9 mouse cellular contexts compared by ENCODE assay signal in genomic region chr8:72257171-72257901, GRCm38 (mm10). TPM values are rescaled to one million over a fixed set of nuclear protein-coding genes. Genes with fewer than 3 reads are reported as not detected.
DNase-seq lines count a peak whose midpoint lies in the region; TF ChIP-seq lines count a peak whose summit lies in the region.
"Had no signal": no experiment of that assay in that cellular context is flagged by ENCODE, and none has a peak within 500 bp of the region (broad histone marks: within the 10 kb centered on the region; RNA-seq: fewer than 3 reads in every experiment).

No protein-coding gene starts in this region.

- intact Hi-C loops in heart, postnatal 14 days (cut with DNase I) = no loop called here
- intact Hi-C loops in gastrocnemius, postnatal 36 days (cut with DNase I) = no loop called here

- DNase-seq in gastrocnemius, postnatal 10 days = peak; percentile 32
- no peak for DNase-seq in gastrocnemius, adult 8-10 months (ENCODE audit: low spot score in 2 of 2)
- DNase-seq in 3T3-L1 (ENCODE audit: low read depth, low spot score) = peak; percentile 38
- DNase-seq in heart, postnatal 14 days = peak; percentile 48 to 67
- DNase-seq in lung, postnatal 14 days = peak; percentile 53
- peak; percentile 60 for DNase-seq in right cerebral cortex, postnatal 4 days
- DNase-seq in gastrocnemius, postnatal 36 days = no peak

- H3K4me3 ChIP-seq in bone marrow macrophage, adult 2 months (ENCODE audit: insufficient read depth, low read length) = no peak overlapping the region

- no peak overlapping the region for H3K27ac ChIP-seq in bone marrow macrophage, adult 2 months (ENCODE audit: insufficient read depth, low read depth, low read length)

- no peaks in the 10 kb centered on the region for H3K4me1 ChIP-seq in bone marrow macrophage, adult 2 months (ENCODE audit: control insufficient read depth, insufficient read depth, low read length)

- TF ChIP-seq POLR2A in bone marrow macrophage, adult 2 months (IDR thresholded peaks at IDR 0.05; ENCODE audit: borderline replicate concordance, low read depth, low read length) = no peak

- peak; percentile 48; the same call in 1 of the 2 replicates for TF ChIP-seq CTCF in bone marrow macrophage, adult 2 months (IDR thresholded peaks at IDR 0.05; ENCODE audit: low read depth, low read length)

RNA-seq across cellular contexts. Expression of gene Ap1m1, which starts 17.5 kb away (rescaled TPM):
- 10 to 100 TPM; 28.7 to 35.9 TPM for total RNA-seq in gastrocnemius, postnatal 10 days (2021)
- 10 to 100 TPM; 17.6 to 20.9 (median 19.1) TPM for total RNA-seq in gastrocnemius, adult 8-10 months (2022)
- polyA plus RNA-seq in bone marrow macrophage, adult 2 months (2012; ENCODE audit: insufficient read depth, insufficient read length, missing spikeins) = 51.4 and 60.2 TPM in 2 replicates
- 10 to 100 TPM; 53.2 to 53.4 TPM for total RNA-seq in heart, postnatal 14 days (2021)
- 10 to 100 TPM; 21.4 to 22.4 TPM for total RNA-seq in gastrocnemius, postnatal 36 days (2021)

RNA-seq across cellular contexts. Expression of gene Fam32a, which starts 37.8 kb away (rescaled TPM):
- 10 to 100 TPM; 14.7 to 17.9 TPM for total RNA-seq in gastrocnemius, postnatal 10 days (2021)
- 1 to 10 TPM; 5.9 to 9.7 (median 7.9) TPM for total RNA-seq in gastrocnemius, adult 8-10 months (2022)
- polyA plus RNA-seq in bone marrow macrophage, adult 2 months (2012; ENCODE audit: insufficient read depth, insufficient read length, missing spikeins) = 56.6 and 58.3 TPM in 2 replicates
- 10 to 100 TPM; 21.4 to 24.4 TPM for total RNA-seq in heart, postnatal 14 days (2021)
- 1 to 10 TPM; 8.3 to 8.6 TPM for total RNA-seq in gastrocnemius, postnatal 36 days (2021)

RNA-seq across cellular contexts. Expression of gene Gm11034, which starts 43.9 kb away (rescaled TPM):
- total RNA-seq in gastrocnemius, postnatal 10 days (2021) = not detected
- not detected for total RNA-seq in gastrocnemius, adult 8-10 months (2022)
- not detected in 2 replicates for polyA plus RNA-seq in bone marrow macrophage, adult 2 months (2012; ENCODE audit: insufficient read depth, insufficient read length, missing spikeins)
- total RNA-seq in heart, postnatal 14 days (2021) = not detected
- not detected for total RNA-seq in gastrocnemius, postnatal 36 days (2021)
- total RNA-seq: heart, adult 18-20 months had no signal

RNA-seq across cellular contexts. Expression of gene Cib3, which starts 44.7 kb away (rescaled TPM):
- not detected for total RNA-seq in gastrocnemius, postnatal 10 days (2021)
- not detected for total RNA-seq in gastrocnemius, adult 8-10 months (2022)
- 0.54 TPM in 1 of 2 replicates, not detected in the other for polyA plus RNA-seq in bone marrow macrophage, adult 2 months (2012; ENCODE audit: insufficient read depth, insufficient read length, missing spikeins)
- not detected for total RNA-seq in heart, postnatal 14 days (2021)
- not detected for total RNA-seq in gastrocnemius, postnatal 36 days (2021)

RNA-seq across cellular contexts. Expression of gene Gm10282, which starts 47.7 kb away (rescaled TPM):
- total RNA-seq in gastrocnemius, postnatal 10 days (2021) = 10 to 100 TPM; 14.2 to 15.8 TPM
- 1 to 10 TPM; 1.7 to 3.2 (median 2.8) TPM for total RNA-seq in gastrocnemius, adult 8-10 months (2022)
- 6.7 TPM in 1 of 2 replicates, not detected in the other for polyA plus RNA-seq in bone marrow macrophage, adult 2 months (2012; ENCODE audit: insufficient read depth, insufficient read length, missing spikeins)
- 1 to 10 TPM; 9.7 TPM for total RNA-seq in heart, postnatal 14 days (2021)
- total RNA-seq in gastrocnemius, postnatal 36 days (2021) = 1 to 10 TPM; 2.0 to 3.0 TPM

Comparison
In these comparisons a context has a peak if more than half of its experiments do, and no peak if none do; other contexts are left out.
1. DNase-seq: peak in gastrocnemius, postnatal 10 days (single experiment), 3T3-L1 (single experiment), heart, postnatal 14 days (2 of 2), lung, postnatal 14 days (single experiment) and right cerebral cortex, postnatal 4 days (single experiment); none in gastrocnemius, adult 8-10 months (0 of 2) and gastrocnemius, postnatal 36 days (0 of 2).